Mouse (Mus musculus): ENCODE results near the gene Gm15093. TPM values are rescaled to one million over a fixed set of nuclear protein-coding genes. Genes with fewer than 3 reads are reported as not detected.

The Gm15093 gene
- not detected for polyA plus RNA-seq (2014; fragmentation: Illumina TruSeq; extraction: RNeasy Lipid Tissue Mini Kit (QIAGEN cat#74804); ENCODE audit: low read depth, low replicate concordance)

GRCm38 (mm10) chrX:149272077-149272476 is at the start of gene Gm15093:
Gm15093 (plus strand) TSS chrX:149272377.

Other genes with a start within 250 kb of the Gm15093 start
- gene Ott, start 198.1 kb upstream of the Gm15093 start, polyA plus RNA-seq (2014; fragmentation: Illumina TruSeq; extraction: RNeasy Lipid Tissue Mini Kit (QIAGEN cat#74804); ENCODE audit: low read depth, low replicate concordance), result not detected
- not detected for gene Gm15085, start 175.2 kb downstream of the Gm15093 start, polyA plus RNA-seq (2014; fragmentation: Illumina TruSeq; extraction: RNeasy Lipid Tissue Mini Kit (QIAGEN cat#74804); ENCODE audit: low read depth, low replicate concordance)

All from heart, adult 10 weeks (tissue).